Mouse (Mus musculus) kidney, adult 10 weeks (tissue): Measurements from ENCODE around the gene Tor1b. TPM values are rescaled to one million over a fixed set of nuclear protein-coding genes. Genes with fewer than 3 reads are reported as not detected.

Source experiments
- polyA plus RNA-seq: library from polyadenylated mRNA; stranded (reverse); fragments of 350-450 nt; fragmentation: Illumina TruSeq; extraction: RNeasy Lipid Tissue Mini Kit (QIAGEN cat#74804); gene quantifications from one replicate; pipeline ENCODE4 v1.2.3, GENCODE M21; 2014; ENCODE audit warnings: low read depth, low replicate concordance

The Tor1b gene
- polyA plus RNA-seq = 14.4 TPM

GRCm38 (mm10) chr2:30952824-30953490 lies at the start of gene Tor1b:
Gene Tor1b (plus strand): TSS chr2:30952959.

GRCm38 (mm10) chr2:30929483-30930045 lies 23.2 kb upstream of the Tor1b start, which contains the start of gene Ptges:
Gene Ptges (minus strand): TSS chr2:30929863.

DNA sequence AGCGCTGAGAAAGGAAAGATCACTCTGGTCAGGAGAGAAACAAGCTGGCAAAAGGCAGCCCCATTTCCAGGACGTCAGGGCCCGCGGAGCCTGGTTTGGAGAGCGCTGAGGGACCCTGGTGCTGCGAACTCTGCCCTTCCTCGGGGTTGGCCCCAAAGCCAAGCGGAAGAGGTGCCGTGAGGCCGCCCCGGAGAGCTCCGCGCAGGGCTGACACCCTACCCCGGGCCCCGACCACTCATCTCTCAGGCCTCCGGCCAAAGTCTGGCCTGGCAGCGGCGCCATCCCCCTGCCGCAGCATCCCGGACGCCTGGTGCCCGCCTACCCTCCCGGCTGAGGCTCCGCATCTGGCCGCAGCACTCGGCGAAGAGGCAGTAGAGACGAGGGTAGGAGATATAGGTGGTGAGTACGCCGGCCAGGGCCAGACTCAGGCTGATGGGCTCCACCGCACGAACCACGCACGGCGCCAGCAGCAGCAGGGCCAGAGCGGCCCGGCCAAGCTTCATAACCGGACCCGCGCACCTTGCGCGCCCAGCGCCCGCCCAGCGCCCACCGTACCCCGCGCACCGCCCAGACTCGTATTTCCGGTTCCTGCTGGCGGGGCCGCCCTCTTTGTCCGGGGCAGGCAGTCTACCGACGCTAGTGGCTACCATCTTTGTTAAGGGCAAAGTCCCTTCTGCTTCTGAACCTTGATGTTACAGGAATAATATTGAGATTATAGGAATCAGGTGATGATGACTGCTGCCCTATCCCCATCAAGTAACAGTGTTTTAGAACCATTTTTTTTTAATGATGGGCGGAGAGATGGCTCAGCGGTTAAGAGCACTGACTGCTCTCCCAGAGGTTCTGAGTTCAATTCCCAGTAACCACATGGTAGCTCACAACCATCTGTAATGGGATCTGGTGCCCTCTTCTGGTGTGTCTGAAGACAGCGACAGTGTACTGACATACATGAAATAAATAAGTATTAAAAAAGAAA lies 14.9 kb downstream of the Tor1b start, which contains the start of gene Tor1a:
TSS of gene Tor1a (minus strand) at position 582 of the 976 bp plus-strand sequence.

DNA sequence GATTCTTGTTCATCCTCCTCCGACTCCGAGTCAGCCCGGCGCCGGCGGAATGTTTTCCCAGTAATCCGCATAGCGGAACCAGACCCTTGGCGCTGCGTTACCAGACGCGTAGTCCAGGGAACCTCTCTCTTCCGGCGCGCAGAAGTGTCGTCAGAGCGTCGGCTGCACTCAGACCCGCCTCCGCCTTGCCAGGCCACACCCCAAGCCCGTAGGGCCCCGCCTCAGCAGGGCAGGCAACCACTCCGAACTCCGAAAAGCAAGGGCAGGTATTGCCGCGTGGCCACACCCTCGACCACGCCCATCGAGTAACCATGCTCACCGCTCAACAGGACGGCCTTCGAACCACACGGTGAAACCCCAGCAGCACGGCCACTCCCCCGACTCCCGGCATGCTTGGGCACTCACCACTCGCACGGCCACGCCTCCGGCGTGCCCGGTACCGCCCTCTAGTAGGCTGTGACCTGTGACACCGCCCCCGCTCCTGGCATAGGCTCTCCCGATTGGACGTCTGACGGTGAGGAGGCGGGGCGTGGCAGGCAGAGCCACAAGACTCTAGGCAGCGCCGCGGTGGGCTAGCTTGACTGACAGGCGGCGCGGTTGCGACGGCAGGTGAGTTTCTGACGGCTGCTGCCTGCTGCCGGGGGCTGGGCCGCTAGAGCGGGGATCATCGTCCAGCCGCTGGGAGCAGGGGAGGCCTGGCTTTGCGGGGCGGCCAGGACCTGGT lies 29.2 kb downstream of the Tor1b start, which contains the start of the genes BC005624 and Usp20:
TSS of gene BC005624 (minus strand) at position 412 of the 724 bp plus-strand sequence.
TSS of gene Usp20 (plus strand) at position 490 of the 724 bp plus-strand sequence.

Other genes with a start within 250 kb of the Tor1b start
- gene 1700001O22Rik, start 149.3 kb upstream of the Tor1b start, polyA plus RNA-seq = not detected
- gene Ntmt1, start 145.1 kb upstream of the Tor1b start, polyA plus RNA-seq = not detected
- not detected for gene Asb6, start 122.6 kb upstream of the Tor1b start, polyA plus RNA-seq
- not detected for gene Prrx2, start 118.0 kb upstream of the Tor1b start, polyA plus RNA-seq
- 11.4 TPM for gene Ptges, start 23.1 kb upstream of the Tor1b start, polyA plus RNA-seq
- 12.2 TPM for gene Tor1a, start 15.0 kb downstream of the Tor1b start, polyA plus RNA-seq
- 15.4 TPM for gene BC005624, start 29.2 kb downstream of the Tor1b start, polyA plus RNA-seq
- gene Usp20, start 29.3 kb downstream of the Tor1b start, polyA plus RNA-seq = 1.4 TPM
- gene Fnbp1, start 189.0 kb downstream of the Tor1b start, polyA plus RNA-seq = 23.0 TPM
- 27.7 TPM for gene Gpr107, start 199.4 kb downstream of the Tor1b start, polyA plus RNA-seq